Mouse (Mus musculus) spleen, postnatal 14 days (tissue): ENCODE data around the gene Cnnm1.

Experiments
- DNase-seq, 2 experiments: peaks; one replicate each; pipeline ENCODE4 v3.0.0; 2021 to 2022; ENCODE audit warnings: low spot score in 2 of 2

Cnnm1 gene

DNA sequence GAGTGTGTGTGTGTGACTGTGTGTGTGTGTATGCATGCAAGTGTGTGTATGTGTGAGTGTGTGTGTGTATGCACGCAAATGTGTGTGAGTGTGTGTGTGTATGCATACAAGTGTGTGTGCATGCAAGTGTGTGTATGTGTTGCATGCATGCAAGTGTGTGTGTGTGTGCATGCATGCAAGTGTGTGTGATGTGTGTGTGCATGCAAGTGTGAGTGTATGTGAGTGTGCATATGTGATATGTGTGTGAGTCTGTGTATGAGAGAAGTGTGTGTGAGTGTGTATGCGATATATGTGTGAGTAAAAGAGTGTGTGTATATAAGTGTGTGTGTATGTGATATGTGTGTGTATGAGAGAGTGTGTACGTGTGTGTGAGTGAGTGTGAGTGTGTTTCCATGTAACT is 95.1 kb downstream of the Cnnm1 start:
- DNase-seq: no peak

DNA sequence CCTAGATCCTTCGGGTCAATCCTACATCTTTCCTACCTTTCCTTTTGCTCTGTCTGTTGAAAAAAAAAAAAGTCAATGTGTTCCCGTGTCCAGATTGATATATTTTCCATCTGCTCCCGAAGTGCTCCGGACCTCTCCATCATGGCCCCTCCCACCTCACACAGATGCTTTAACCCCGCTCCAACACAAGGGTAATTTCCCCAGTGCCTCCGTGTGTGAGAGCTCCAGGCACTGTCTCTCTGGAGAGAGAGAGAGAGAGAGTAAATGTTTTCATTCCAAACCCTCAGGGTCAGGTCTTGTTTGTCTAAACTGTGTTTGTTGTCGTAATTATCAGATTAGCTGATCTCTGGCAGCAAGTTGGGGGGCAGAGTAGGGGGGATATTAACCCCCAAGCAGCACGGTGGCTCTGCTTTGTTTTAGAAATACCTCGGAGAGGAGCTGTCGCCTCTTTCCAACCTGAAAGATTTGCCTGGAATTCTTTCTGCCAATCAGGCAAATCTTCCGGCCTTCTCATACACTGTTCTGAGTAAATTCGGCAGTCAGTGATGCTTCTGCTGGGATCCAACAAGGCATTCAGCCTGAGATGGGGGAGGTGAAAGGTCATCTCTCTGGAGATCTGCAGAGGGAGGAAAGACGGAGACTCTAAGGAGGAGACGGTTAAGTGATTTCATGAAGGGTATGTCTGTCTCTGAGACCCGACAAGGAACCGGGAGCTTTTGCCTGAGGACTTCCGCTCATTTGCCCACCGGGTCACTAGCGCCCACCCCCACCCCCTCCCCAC is 106.3 kb downstream of the Cnnm1 start:
- DNase-seq: no peak
